Mouse (Mus musculus): ENCODE data around the gene Cdc42se1. TPM values are rescaled to one million over a fixed set of nuclear protein-coding genes. Genes with fewer than 3 reads are reported as not detected.
A peak's percentile ranks its signal among the peaks of the same experiment; 100 is the strongest.

Gene Cdc42se1
- polyA plus RNA-seq, 1 experiment from 2014 or later: 63.3 TPM

DNA sequence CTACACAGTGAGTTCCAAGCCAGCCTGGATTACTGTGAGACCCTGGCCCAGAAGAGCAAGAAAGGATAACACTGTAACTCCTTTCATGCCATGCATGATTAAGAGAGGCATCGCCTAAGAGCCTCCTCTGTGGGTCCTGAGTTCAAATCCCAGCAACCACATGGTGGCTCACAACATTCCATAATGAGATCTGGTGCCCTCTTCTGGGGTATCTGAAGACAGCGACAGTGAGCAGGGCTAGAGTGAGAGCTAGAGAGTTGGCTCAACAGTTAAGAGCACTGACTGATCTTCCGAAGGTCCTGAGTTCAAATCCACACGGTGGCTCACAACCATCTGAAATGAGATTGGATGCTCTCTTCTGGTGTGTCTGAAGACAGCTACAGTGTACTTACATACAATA lies 45.9 kb downstream of the Cdc42se1 start:
- ATAC-seq (ENCODE audit: insufficient number of reproducible peaks, insufficient read depth, low FRiP score, low read depth): no peak
- H3K4me2 ChIP-seq (ENCODE audit: low read length): no peak overlapping the region
- H3K4me1 ChIP-seq (ENCODE audit: control insufficient read depth in 2 of 2, insufficient read depth in 2 of 2, low read length in 2 of 2): peaks cover 5 to 34% of the 10 kb centered on the region in 2 experiments
- no peaks in the 10 kb centered on the region for H3K9me3 ChIP-seq (ENCODE audit: control insufficient read depth, low read length)
- no peak overlapping the region for H3K27ac ChIP-seq (replicated peaks in 1 of 2; ENCODE audit: control insufficient read depth in 1 of 2, insufficient read depth in 1 of 2, low read depth in 2 of 2, low read length in 2 of 2)
- WGBS: 95% methylated on average over 4 of the region's 4 CpGs
- 0 out of 2 replicates have a peak, but pooled peaks cover 4% of the 10 kb centered on the region for H3K36me3 ChIP-seq (ENCODE audit: control insufficient read depth, insufficient read depth, low read length)
- H3K27me3 ChIP-seq (ENCODE audit: control insufficient read depth, insufficient read depth, low read length): no peaks in the 10 kb centered on the region
- H3K9ac ChIP-seq (ENCODE audit: low read length): no peak overlapping the region
- H3K4me3 ChIP-seq (ENCODE audit: control insufficient read depth in 1 of 2, insufficient read depth in 1 of 2, low read depth in 1 of 2, low read length in 2 of 2): no peak overlapping the region

DNA sequence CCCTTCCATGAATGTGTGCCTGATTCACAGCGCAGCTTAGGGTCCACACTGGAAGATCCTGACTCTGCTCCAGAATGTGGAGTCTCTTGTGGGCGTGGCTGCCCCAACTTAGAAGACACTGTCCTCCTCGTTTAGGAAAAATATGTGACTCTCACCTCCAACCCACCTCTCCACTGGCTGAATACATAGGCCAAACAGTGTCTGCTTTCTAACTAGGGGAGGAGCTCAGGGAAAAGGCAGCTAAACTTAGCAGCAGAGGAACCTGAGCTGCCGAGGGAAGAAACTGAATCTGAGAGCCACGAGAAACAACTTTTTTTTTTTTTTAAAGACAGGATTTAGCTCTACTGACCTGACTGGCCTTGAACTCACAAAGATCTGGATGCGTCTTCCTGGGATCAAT lies 46.6 kb downstream of the Cdc42se1 start:
- Histone ChIP-seq H3K4me3 (ENCODE audit: control insufficient read depth in 1 of 2, insufficient read depth in 1 of 2, low read depth in 1 of 2, low read length in 2 of 2) (no peak overlapping the region), H3K9me3 (ENCODE audit: control insufficient read depth, low read length) (no peaks in the 10 kb centered on the region), H3K9ac (ENCODE audit: low read length) (no peak overlapping the region), H3K4me1 (ENCODE audit: control insufficient read depth in 2 of 2, insufficient read depth in 2 of 2, low read length in 2 of 2) (peaks cover 5 to 34% of the 10 kb centered on the region in 2 experiments), H3K27ac (replicated peaks in 1 of 2; ENCODE audit: control insufficient read depth in 1 of 2, insufficient read depth in 1 of 2, low read depth in 2 of 2, low read length in 2 of 2) (peak overlapping the region; percentile 48 to 54; a peak in 3 of 4 replicates), H3K36me3 (ENCODE audit: control insufficient read depth, insufficient read depth, low read length) (no peaks in the 10 kb centered on the region), H3K27me3 (ENCODE audit: control insufficient read depth, insufficient read depth, low read length) (no peaks in the 10 kb centered on the region), H3K4me2 (ENCODE audit: low read length) (no peak overlapping the region)
- 60% methylated on average over 6 of the region's 6 CpGs for WGBS
- no peak for ATAC-seq (ENCODE audit: insufficient number of reproducible peaks, insufficient read depth, low FRiP score, low read depth)

DNA sequence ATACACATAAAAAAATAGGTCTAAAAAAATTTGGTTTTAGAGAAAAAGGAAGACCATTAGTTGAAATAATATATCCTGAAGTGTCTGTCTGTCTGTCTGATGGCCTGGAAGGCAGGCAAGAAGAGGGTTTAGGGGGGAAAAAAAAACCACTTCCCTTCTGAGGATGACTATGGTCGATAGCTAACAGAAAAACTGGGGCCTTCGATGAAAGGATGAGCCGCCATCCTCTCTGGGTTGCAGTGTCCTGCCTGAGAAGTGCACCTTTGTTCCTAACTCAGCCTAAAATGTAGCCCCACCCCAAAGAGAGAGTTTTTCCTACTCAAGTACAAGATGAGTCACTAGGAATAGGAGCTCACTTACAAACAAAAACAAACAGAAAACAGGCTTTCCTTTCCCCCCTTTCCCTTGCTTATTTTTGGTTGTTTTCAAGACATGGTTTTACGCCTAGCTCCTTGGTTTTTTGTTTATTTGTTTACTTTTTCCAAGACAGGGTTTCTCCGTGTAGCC lies 47.9 kb downstream of the Cdc42se1 start:
- WGBS: 78% methylated on average over 5 of the region's 5 CpGs
- Histone ChIP-seq H3K27ac (replicated peaks in 1 of 2; ENCODE audit: control insufficient read depth in 1 of 2, insufficient read depth in 1 of 2, low read depth in 2 of 2, low read length in 2 of 2) (peak overlapping the region; percentile 19 to 68; a peak in 2 of 4 replicates), H3K4me1 (ENCODE audit: control insufficient read depth in 2 of 2, insufficient read depth in 2 of 2, low read length in 2 of 2) (peaks cover 5 to 35% of the 10 kb centered on the region in 2 experiments), H3K36me3 (ENCODE audit: control insufficient read depth, insufficient read depth, low read length) (no peaks in the 10 kb centered on the region), H3K4me3 (ENCODE audit: control insufficient read depth in 1 of 2, insufficient read depth in 1 of 2, low read depth in 1 of 2, low read length in 2 of 2) (no peak overlapping the region), H3K9ac (ENCODE audit: low read length) (no peak overlapping the region), H3K9me3 (ENCODE audit: control insufficient read depth, low read length) (no peaks in the 10 kb centered on the region), H3K4me2 (ENCODE audit: low read length) (no peak overlapping the region), H3K27me3 (ENCODE audit: control insufficient read depth, insufficient read depth, low read length) (no peaks in the 10 kb centered on the region)
- no peak for ATAC-seq (ENCODE audit: insufficient number of reproducible peaks, insufficient read depth, low FRiP score, low read depth)

DNA sequence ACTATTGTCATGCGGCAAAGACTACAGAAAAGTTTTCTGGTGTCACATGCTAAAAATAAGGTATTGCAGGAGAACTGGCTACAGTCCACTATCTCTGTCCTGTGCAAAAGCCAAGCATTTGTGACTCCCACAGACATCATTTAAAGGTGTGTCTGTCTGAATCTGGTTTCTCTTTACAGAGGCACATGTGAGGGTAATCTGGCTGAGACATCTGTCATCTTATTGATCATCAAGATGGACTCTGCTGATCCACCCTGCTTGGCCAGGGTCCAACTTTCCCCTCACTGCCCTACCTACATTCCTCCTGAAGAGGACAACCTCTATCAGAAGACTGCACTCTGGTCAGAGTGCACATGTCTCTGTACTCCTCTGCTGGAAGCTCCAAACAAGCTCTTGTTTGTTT lies 48.6 kb downstream of the Cdc42se1 start:
- Histone ChIP-seq H3K27me3 (ENCODE audit: control insufficient read depth, insufficient read depth, low read length) (no peaks in the 10 kb centered on the region), H3K4me2 (ENCODE audit: low read length) (0 out of 2 replicates have a peak overlapping the region, but pooled peaks have one; percentile 8), H3K27ac (replicated peaks in 1 of 2; ENCODE audit: control insufficient read depth in 1 of 2, insufficient read depth in 1 of 2, low read depth in 2 of 2, low read length in 2 of 2) (peak overlapping the region; percentile 29 to 68; a peak in 3 of 4 replicates), H3K4me3 (ENCODE audit: control insufficient read depth in 1 of 2, insufficient read depth in 1 of 2, low read depth in 1 of 2, low read length in 2 of 2) (no peak overlapping the region), H3K36me3 (ENCODE audit: control insufficient read depth, insufficient read depth, low read length) (no peaks in the 10 kb centered on the region), H3K9me3 (ENCODE audit: control insufficient read depth, low read length) (no peaks in the 10 kb centered on the region), H3K9ac (ENCODE audit: low read length) (peak overlapping the region; percentile 12; the same call in 1 of the 2 replicates), H3K4me1 (ENCODE audit: control insufficient read depth in 2 of 2, insufficient read depth in 2 of 2, low read length in 2 of 2) (peaks cover 5 to 35% of the 10 kb centered on the region in 2 experiments)
- WGBS: 27% methylated on average over 1 of the region's 1 CpGs
- no peak for ATAC-seq (ENCODE audit: insufficient number of reproducible peaks, insufficient read depth, low FRiP score, low read depth)

GRCm38 (mm10) chr3:95280747-95281146 lies 52.2 kb downstream of the Cdc42se1 start:
- WGBS: 16% methylated on average over 8 of the region's 8 CpGs
- peak overlapping the region; percentile 94 for H3K9ac ChIP-seq (ENCODE audit: low read length)

DNA sequence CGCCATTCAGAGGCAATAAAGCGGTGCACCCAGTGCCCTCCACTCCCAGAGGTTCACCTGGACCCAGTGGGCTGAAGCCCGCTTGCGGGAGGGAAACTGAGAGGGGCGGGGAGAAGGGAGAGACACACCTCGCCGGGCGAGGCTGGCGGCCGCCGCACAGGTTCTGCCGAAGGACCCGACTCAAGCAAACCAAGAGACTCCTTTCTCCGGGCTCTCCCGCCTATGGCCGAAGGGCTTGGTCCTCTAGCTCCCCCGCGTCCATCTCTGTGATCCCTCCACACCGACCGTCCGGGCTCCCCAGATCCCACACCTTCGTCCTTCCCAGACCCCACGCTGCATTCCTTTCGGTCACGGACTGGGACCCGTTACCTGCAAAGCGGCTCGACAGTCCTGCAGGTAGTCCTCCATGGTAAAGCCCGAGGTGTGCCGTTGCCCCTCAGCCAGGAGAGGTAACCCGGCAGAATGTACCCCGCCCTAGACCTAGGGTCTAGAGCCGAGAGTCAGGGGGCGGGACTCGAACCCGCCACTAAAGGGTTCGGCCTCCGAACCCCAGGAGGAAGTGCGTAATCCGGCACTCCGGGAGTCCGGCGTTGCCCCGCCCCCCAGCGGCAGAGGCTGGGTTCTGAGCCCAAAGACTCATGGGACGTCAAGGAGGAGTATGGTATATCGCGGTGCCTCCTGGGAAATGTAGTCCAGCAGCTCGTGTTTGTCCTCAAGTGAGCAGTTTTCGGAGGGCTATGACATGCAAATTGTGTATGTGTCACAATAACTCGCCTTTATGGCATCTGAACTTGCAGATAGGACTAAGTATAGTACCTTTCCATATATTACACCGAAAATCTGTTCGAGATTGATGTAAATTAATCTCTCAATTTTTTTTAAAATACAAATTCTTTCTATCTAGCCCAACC lies 52.9 kb downstream of the Cdc42se1 start, which contains the start of the genes Mindy1 and Prune1:
Gene Mindy1 (plus strand): TSS at position 130 of the 911 bp plus-strand sequence.
Gene Prune1 (minus strand): TSS at position 861 of the 911 bp plus-strand sequence.
- no peaks in the 10 kb centered on the region for H3K27me3 ChIP-seq (ENCODE audit: control insufficient read depth, insufficient read depth, low read length)
- H3K27ac ChIP-seq (replicated peaks in 1 of 2; ENCODE audit: control insufficient read depth in 1 of 2, insufficient read depth in 1 of 2, low read depth in 2 of 2, low read length in 2 of 2): peak within 1 kb of the TSS; percentile 96 to 99
- ATAC-seq (ENCODE audit: insufficient number of reproducible peaks, insufficient read depth, low FRiP score, low read depth): peak; percentile 88
- no peaks in the 10 kb centered on the region; the same call in 1 of the 2 replicates for H3K36me3 ChIP-seq (ENCODE audit: control insufficient read depth, insufficient read depth, low read length)
- peak within 1 kb of the TSS; percentile 83 to 96 for H3K4me3 ChIP-seq (ENCODE audit: control insufficient read depth in 1 of 2, insufficient read depth in 1 of 2, low read depth in 1 of 2, low read length in 2 of 2)
- peak within 1 kb of the TSS; percentile 94 for H3K9ac ChIP-seq (ENCODE audit: low read length)
- H3K4me2 ChIP-seq (ENCODE audit: low read length): peak within 1 kb of the TSS; percentile 89
- H3K9me3 ChIP-seq (ENCODE audit: control insufficient read depth, low read length): no peaks in the 10 kb centered on the region
- WGBS: under 1% methylated on average over 53 of the region's 53 CpGs
- H3K4me1 ChIP-seq (ENCODE audit: control insufficient read depth in 2 of 2, insufficient read depth in 2 of 2, low read length in 2 of 2): peaks cover 8 to 30% of the 10 kb centered on the region in 2 experiments

More at GRCm38 (mm10) chr3:95280747-95281146, 52.2 kb downstream of the Cdc42se1 start:
- Histone ChIP-seq H3K9me3 (ENCODE audit: control insufficient read depth, low read length) (no peaks in the 10 kb centered on the region), H3K36me3 (ENCODE audit: control insufficient read depth, insufficient read depth, low read length) (no peaks in the 10 kb centered on the region; the same call in 1 of the 2 replicates), H3K4me3 (ENCODE audit: control insufficient read depth in 1 of 2, insufficient read depth in 1 of 2, low read depth in 1 of 2, low read length in 2 of 2) (peak overlapping the region; percentile 83 to 96), H3K4me2 (ENCODE audit: low read length) (peak overlapping the region; percentile 89), H3K27ac (replicated peaks in 1 of 2; ENCODE audit: control insufficient read depth in 1 of 2, insufficient read depth in 1 of 2, low read depth in 2 of 2, low read length in 2 of 2) (peak overlapping the region; percentile 91 to 96), H3K27me3 (ENCODE audit: control insufficient read depth, insufficient read depth, low read length) (no peaks in the 10 kb centered on the region), H3K4me1 (ENCODE audit: control insufficient read depth in 2 of 2, insufficient read depth in 2 of 2, low read length in 2 of 2) (peaks cover 8 to 30% of the 10 kb centered on the region in 2 experiments)
- ATAC-seq (ENCODE audit: insufficient number of reproducible peaks, insufficient read depth, low FRiP score, low read depth): no peak

- H3K9ac ChIP-seq (ENCODE audit: low read length): peak overlapping the region; percentile 94
- H3K4me3 ChIP-seq (ENCODE audit: control insufficient read depth in 1 of 2, insufficient read depth in 1 of 2, low read depth in 1 of 2, low read length in 2 of 2): peak overlapping the region; percentile 82 to 83
- ATAC-seq (ENCODE audit: insufficient number of reproducible peaks, insufficient read depth, low FRiP score, low read depth): no peak
- peak overlapping the region; percentile 89 for H3K4me2 ChIP-seq (ENCODE audit: low read length)
- peaks cover 4% of the 10 kb centered on the region; the same call in 1 of the 2 replicates for H3K36me3 ChIP-seq (ENCODE audit: control insufficient read depth, insufficient read depth, low read length)
- 1% methylated on average over 11 of the region's 11 CpGs for WGBS
- peak overlapping the region; percentile 96 to 99 for H3K27ac ChIP-seq (replicated peaks in 1 of 2; ENCODE audit: control insufficient read depth in 1 of 2, insufficient read depth in 1 of 2, low read depth in 2 of 2, low read length in 2 of 2)
- H3K27me3 ChIP-seq (ENCODE audit: control insufficient read depth, insufficient read depth, low read length): no peaks in the 10 kb centered on the region
- H3K9me3 ChIP-seq (ENCODE audit: control insufficient read depth, low read length): no peaks in the 10 kb centered on the region
- H3K4me1 ChIP-seq (ENCODE audit: control insufficient read depth in 2 of 2, insufficient read depth in 2 of 2, low read length in 2 of 2): peaks cover 5 to 23% of the 10 kb centered on the region in 2 experiments
Measured at GRCm38 (mm10) chr3:95282381-95282864, 53.9 kb downstream of the Cdc42se1 start.
